Comparison of ENCODE assay signal across 27 mouse cellular contexts in the genomic region with DNA sequence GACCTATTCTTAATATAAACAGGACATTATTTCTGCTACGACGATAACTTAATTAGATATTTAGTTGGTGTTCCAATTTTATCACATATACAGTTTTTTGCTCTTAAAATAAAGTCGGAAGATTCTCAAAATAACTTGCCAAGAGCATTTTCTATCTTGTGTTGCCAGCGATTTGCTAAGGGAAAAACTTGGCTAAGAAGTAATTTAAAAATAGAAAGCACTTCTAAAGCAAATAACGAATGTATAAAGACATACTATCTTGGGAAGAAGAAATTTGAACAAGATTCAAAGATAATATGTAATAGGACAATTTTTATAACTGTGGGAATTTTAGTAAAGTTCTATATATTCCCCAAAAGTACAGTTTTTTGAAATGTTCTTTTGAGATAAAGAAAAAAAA.
"Had no signal": no experiment of that assay in that cellular context is flagged by ENCODE, and none has a peak within 500 bp of the region (broad histone marks: within the 10 kb centered on the region; RNA-seq: fewer than 3 reads in every experiment).

No protein-coding gene starts in this region.

- H3K27ac ChIP-seq: heart, adult 2 months; heart, embryonic 13.5 days; heart, embryonic 15.5 days; hindbrain, embryonic 13.5 days; intestine, embryonic 15.5 days; kidney, embryonic 15.5 days; kidney, postnatal 0 days; limb, embryonic 13.5 days; limb, embryonic 15.5 days; liver, embryonic 12.5 days; liver, embryonic 14.5 days had no signal

- H3K36me3 ChIP-seq: heart, embryonic 13.5 days; heart, embryonic 15.5 days; hindbrain, embryonic 13.5 days; intestine, embryonic 15.5 days; kidney, embryonic 15.5 days; limb, embryonic 13.5 days; limb, embryonic 15.5 days; liver, embryonic 12.5 days had no signal

- ATAC-seq: hindbrain, embryonic 16.5 days; inflammation-experienced regulatory T-cells, adult 6 months; intestine, embryonic 15.5 days; liver, embryonic 12.5 days had no signal

- H3K27me3 ChIP-seq: heart, embryonic 13.5 days; heart, embryonic 15.5 days; hindbrain, embryonic 13.5 days; intestine, embryonic 15.5 days; kidney, embryonic 15.5 days; limb, embryonic 13.5 days; limb, embryonic 15.5 days; liver, embryonic 12.5 days had no signal

- DNase-seq: gastrocnemius, postnatal 14 days; gastrocnemius, postnatal 36 days; heart, adult 11 months; heart, adult 2 months; heart, postnatal 14 days; heart, postnatal 36 days; kidney, adult 11 months; kidney, adult 2 months; kidney, adult 9 months; kidney, postnatal 14 days; kidney, postnatal 36 days; layer of hippocampus, adult 9-11 months; layer of hippocampus, postnatal 36 days; left cerebral cortex, postnatal 4 days had no signal

- H3K4me3 ChIP-seq: heart, adult 2 months; heart, embryonic 13.5 days; heart, embryonic 15.5 days; hindbrain, embryonic 13.5 days; intestine, embryonic 15.5 days; kidney, embryonic 15.5 days; limb, embryonic 13.5 days; limb, embryonic 15.5 days; liver, embryonic 12.5 days had no signal

- H3K9me3 ChIP-seq: heart, embryonic 13.5 days; heart, embryonic 15.5 days; hindbrain, embryonic 13.5 days; intestine, embryonic 15.5 days; kidney, embryonic 15.5 days; limb, embryonic 13.5 days; limb, embryonic 15.5 days; liver, embryonic 12.5 days had no signal

- H3K4me2 ChIP-seq: heart, embryonic 11.5 days; heart, embryonic 13.5 days; heart, embryonic 15.5 days; hindbrain, embryonic 13.5 days; intestine, embryonic 15.5 days; kidney, embryonic 15.5 days; limb, embryonic 13.5 days; limb, embryonic 15.5 days; liver, embryonic 12.5 days had no signal

- H3K4me1 ChIP-seq: heart, embryonic 13.5 days; heart, embryonic 15.5 days; hindbrain, embryonic 13.5 days; intestine, embryonic 15.5 days; kidney, embryonic 15.5 days; limb, embryonic 13.5 days; limb, embryonic 15.5 days; liver, embryonic 12.5 days had no signal

- H3K9ac ChIP-seq: heart, embryonic 13.5 days; heart, embryonic 15.5 days; hindbrain, embryonic 13.5 days; intestine, embryonic 15.5 days; kidney, embryonic 15.5 days; limb, embryonic 13.5 days; limb, embryonic 15.5 days; liver, embryonic 12.5 days; liver, embryonic 14.5 days had no signal
